In the genomic region with DNA sequence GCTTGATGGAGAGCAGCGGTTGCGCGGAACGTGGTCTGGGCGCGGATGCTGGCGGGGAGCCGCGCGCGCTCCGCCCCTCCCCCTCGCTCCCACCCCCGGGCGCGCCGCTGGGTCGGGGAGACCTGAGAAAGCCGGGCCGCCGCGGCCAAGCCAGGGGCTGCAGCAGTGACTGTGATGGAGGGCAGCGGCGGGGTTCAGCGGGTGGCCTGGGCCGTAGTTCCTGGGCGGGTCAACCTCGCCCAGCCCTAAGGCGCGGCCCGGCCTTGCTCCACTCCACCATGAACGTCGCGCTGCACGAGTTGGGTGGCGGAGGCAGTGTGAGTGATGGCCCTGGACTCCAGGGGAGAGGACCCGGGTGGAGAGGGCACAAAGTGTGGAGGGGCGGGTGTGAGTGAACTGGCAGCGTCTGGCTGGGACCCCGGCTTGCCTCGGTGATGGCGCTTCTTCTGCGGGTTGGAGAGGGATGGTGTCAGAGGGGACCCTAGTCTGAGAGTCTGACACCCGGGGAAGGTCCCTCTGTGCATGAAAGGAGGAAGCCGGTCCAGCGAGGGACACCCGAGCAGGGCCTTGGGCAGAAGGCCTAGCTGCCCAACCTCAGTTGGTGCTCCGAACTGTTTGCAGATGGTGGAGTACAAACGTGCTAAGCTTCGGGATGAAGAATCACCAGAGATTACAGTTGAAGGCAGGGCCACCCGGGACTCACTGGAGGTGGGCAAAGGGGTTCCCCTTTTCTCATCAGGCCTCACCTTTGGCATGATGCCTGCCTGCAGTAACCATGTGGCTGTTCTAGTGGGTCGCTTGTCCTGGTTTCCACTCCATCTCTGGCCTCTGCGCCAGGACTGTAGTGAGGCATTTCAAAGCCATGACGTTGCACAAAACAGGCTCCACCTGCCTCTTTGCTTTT, we compare ENCODE assay signal across 8 mouse cellular contexts. TPM values are rescaled to one million over a fixed set of nuclear protein-coding genes. Genes with fewer than 3 reads are reported as not detected.
DNase-seq lines count a peak whose midpoint lies in the region; ATAC-seq and TF ChIP-seq lines count a peak whose summit lies in the region.

Ece2 (plus strand) TSS at position 98 of the 904 bp plus-strand sequence.

- no peak for TF ChIP-seq CTCF in brain, embryonic 14.5 days (IDR thresholded peaks at IDR 0.05; ENCODE audit: borderline replicate concordance, extremely low read depth, insufficient read depth, insufficient read length)
- no peak for TF ChIP-seq CTCF in kidney, adult 2 months (conservative IDR thresholded peaks at IDR 0.05; ENCODE audit: insufficient read depth, insufficient read length, low read depth, low read length)

- peak; percentile 14 for DNase-seq in right cerebral cortex, adult 18-20 months
- no peak for DNase-seq in right cerebral cortex, postnatal 36 days (ENCODE audit: low spot score in 2 of 2)
- DNase-seq in brain, embryonic 14.5 days (ENCODE audit: low read depth) = peak; percentile 57
- DNase-seq in forebrain, embryonic 11.5 days (ENCODE audit: low spot score) = peak; percentile 73
- peak; percentile 8 to 29 for DNase-seq in lung, postnatal 4 days
- no peak for DNase-seq in kidney, adult 2 months

- ATAC-seq in forebrain, embryonic 11.5 days (replicated peaks; ENCODE audit: low FRiP score) = peak; percentile 51
- peak; percentile 75 for ATAC-seq in intestine, embryonic 16.5 days
- peak; percentile 27; the same call in 1 of the 2 replicates for ATAC-seq in stomach, embryonic 15.5 days (ENCODE audit: insufficient read depth, low FRiP score, low read depth)

- no peak within 1 kb of the TSS for H3K27ac ChIP-seq in forebrain, embryonic 11.5 days (ENCODE audit: low read depth, low read length)
- no peak within 1 kb of the TSS for H3K27ac ChIP-seq in intestine, embryonic 16.5 days (ENCODE audit: low read length)
- H3K27ac ChIP-seq in stomach, embryonic 15.5 days = no peak within 1 kb of the TSS
- H3K27ac ChIP-seq in kidney, adult 2 months (ENCODE audit: insufficient read depth, low read depth, low read length) = no peak within 1 kb of the TSS

- H3K9ac ChIP-seq in forebrain, embryonic 11.5 days (ENCODE audit: low read length) = peak within 1 kb of the TSS; percentile 82
- peak within 1 kb of the TSS; percentile 66 for H3K9ac ChIP-seq in intestine, embryonic 16.5 days (ENCODE audit: low read depth, low read length)
- peak within 1 kb of the TSS; percentile 52; the same call in 1 of the 2 replicates for H3K9ac ChIP-seq in stomach, embryonic 15.5 days

- 7% methylated on average over 50 of the region's 54 CpGs for WGBS in forebrain, embryonic 11.5 days
- WGBS in intestine, embryonic 16.5 days = 8% methylated on average over 54 of the region's 54 CpGs
- WGBS in stomach, embryonic 15.5 days = 6% methylated on average over 50 of the region's 54 CpGs
- whole genome bisulfite sequencing in kidney, adult 2 months = 11% methylated on average over 53 of the region's 54 CpGs

- H3K4me2 ChIP-seq in forebrain, embryonic 11.5 days (ENCODE audit: low read depth, low read length, severe bottlenecking) = peak within 1 kb of the TSS; percentile 96
- H3K4me2 ChIP-seq in intestine, embryonic 16.5 days (ENCODE audit: low read depth, low read length) = peak within 1 kb of the TSS; percentile 93
- peak within 1 kb of the TSS; percentile 95 for H3K4me2 ChIP-seq in stomach, embryonic 15.5 days

- H3K9me3 ChIP-seq in forebrain, embryonic 11.5 days (ENCODE audit: control insufficient read depth, low read length) = no peaks in the 10 kb centered on the region
- no peaks in the 10 kb centered on the region for H3K9me3 ChIP-seq in intestine, embryonic 16.5 days (ENCODE audit: control insufficient read depth, low read length)
- no peaks in the 10 kb centered on the region for H3K9me3 ChIP-seq in stomach, embryonic 15.5 days

- no peaks in the 10 kb centered on the region; the same call in 1 of the 2 replicates for H3K27me3 ChIP-seq in forebrain, embryonic 11.5 days (ENCODE audit: control insufficient read depth, insufficient read depth, low read length)
- H3K27me3 ChIP-seq in intestine, embryonic 16.5 days (replicated peaks; ENCODE audit: control insufficient read depth, insufficient read depth, low read length) = peaks cover 22% of the 10 kb centered on the region
- H3K27me3 ChIP-seq in stomach, embryonic 15.5 days (replicated peaks) = peaks cover 12% of the 10 kb centered on the region; the same call in 1 of the 2 replicates
- 0 out of 2 replicates have a peak, but pooled peaks cover 2% of the 10 kb centered on the region for H3K27me3 ChIP-seq in kidney, adult 2 months (replicated peaks; ENCODE audit: control insufficient read depth, insufficient read depth, low read length)

- H3K36me3 ChIP-seq in forebrain, embryonic 11.5 days (ENCODE audit: control insufficient read depth, insufficient read depth, low read length) = no peaks in the 10 kb centered on the region
- no peaks in the 10 kb centered on the region for H3K36me3 ChIP-seq in intestine, embryonic 16.5 days (ENCODE audit: control insufficient read depth, insufficient read depth, low read length)
- H3K36me3 ChIP-seq in stomach, embryonic 15.5 days = no peaks in the 10 kb centered on the region
- H3K36me3 ChIP-seq in kidney, adult 2 months (ENCODE audit: control insufficient read depth, insufficient read depth, low read length) = no peaks in the 10 kb centered on the region

- peak within 1 kb of the TSS; percentile 58 for H3K4me3 ChIP-seq in forebrain, embryonic 11.5 days (ENCODE audit: low read depth, low read length)
- peak within 1 kb of the TSS; percentile 60 for H3K4me3 ChIP-seq in intestine, embryonic 16.5 days (ENCODE audit: low read length)
- H3K4me3 ChIP-seq in stomach, embryonic 15.5 days (replicated peaks) = peak within 1 kb of the TSS; percentile 51
- H3K4me3 ChIP-seq in kidney, adult 2 months (ENCODE audit: insufficient read depth, low read depth, low read length) = no peak within 1 kb of the TSS

- H3K4me1 ChIP-seq in forebrain, embryonic 11.5 days (replicated peaks; ENCODE audit: control insufficient read depth, insufficient read depth, low read length) = peaks cover 4% of the 10 kb centered on the region; the same call in 1 of the 2 replicates
- peaks cover 11% of the 10 kb centered on the region; the same call in 1 of the 2 replicates for H3K4me1 ChIP-seq in intestine, embryonic 16.5 days (ENCODE audit: control insufficient read depth, insufficient read depth, low read length)
- peaks cover 8% of the 10 kb centered on the region; the same call in 1 of the 2 replicates for H3K4me1 ChIP-seq in stomach, embryonic 15.5 days
- no peaks in the 10 kb centered on the region for H3K4me1 ChIP-seq in kidney, adult 2 months (ENCODE audit: control insufficient read depth, insufficient read depth, low read length)

- TF ChIP-seq POLR2A in brain, embryonic 14.5 days (IDR thresholded peaks at IDR 0.05; ENCODE audit: borderline replicate concordance, extremely low read depth, insufficient read depth, insufficient read length, poor library complexity, severe bottlenecking) = 0 out of 2 replicates have a peak, but pooled peaks have one; percentile 21
- no peak for TF ChIP-seq POLR2A in kidney, adult 2 months (IDR thresholded peaks at IDR 0.05; ENCODE audit: low read depth, low read length)

RNA-seq across cellular contexts. Expression of gene Ece2, which starts in this region (rescaled TPM):
- polyA plus RNA-seq in brain, embryonic 14.5 days (2012; rRNA removed) = 27.3 and 27.7 TPM in 2 replicates
- polyA plus RNA-seq in forebrain, embryonic 11.5 days (2014; fragmentation: Nextera tagmentation; extraction: Ambion mirVana) = 4.9 and 5.6 TPM in 2 replicates
- polyA plus RNA-seq in intestine, embryonic 16.5 days (2015; fragmentation: Nextera tagmentation; extraction: Ambion mirVana) = 1.7 TPM in 2 replicates
- 2.0 and 2.7 TPM in 2 replicates for polyA plus RNA-seq in stomach, embryonic 15.5 days (2015; fragmentation: Nextera tagmentation; extraction: Ambion mirVana)
- polyA plus RNA-seq in kidney, adult 2 months (2012; rRNA removed) = 0.37 TPM in 1 of 2 replicates, not detected in the other

Comparison
In these comparisons a context has a peak if more than half of its experiments do, and no peak if none do; other contexts are left out.
1. DNase-seq: peak in right cerebral cortex, adult 18-20 months (single experiment), brain, embryonic 14.5 days (single experiment), forebrain, embryonic 11.5 days (single experiment) and lung, postnatal 4 days (2 of 2); none in right cerebral cortex, postnatal 36 days (0 of 2) and kidney, adult 2 months (single experiment).
2. Peak in every context shown above with its lines, with median percentiles within 50 percentile points of each other: ATAC-seq, H3K4me2 ChIP-seq and H3K9ac ChIP-seq.